Mouse (Mus musculus): ENCODE results near the gene Gm20388. TPM values are rescaled to one million over a fixed set of nuclear protein-coding genes. Genes with fewer than 3 reads are reported as not detected.

Gene Gm20388
- total RNA-seq, 2 experiments from 2014 or later: 5.8 TPM; not detected in 1

DNA sequence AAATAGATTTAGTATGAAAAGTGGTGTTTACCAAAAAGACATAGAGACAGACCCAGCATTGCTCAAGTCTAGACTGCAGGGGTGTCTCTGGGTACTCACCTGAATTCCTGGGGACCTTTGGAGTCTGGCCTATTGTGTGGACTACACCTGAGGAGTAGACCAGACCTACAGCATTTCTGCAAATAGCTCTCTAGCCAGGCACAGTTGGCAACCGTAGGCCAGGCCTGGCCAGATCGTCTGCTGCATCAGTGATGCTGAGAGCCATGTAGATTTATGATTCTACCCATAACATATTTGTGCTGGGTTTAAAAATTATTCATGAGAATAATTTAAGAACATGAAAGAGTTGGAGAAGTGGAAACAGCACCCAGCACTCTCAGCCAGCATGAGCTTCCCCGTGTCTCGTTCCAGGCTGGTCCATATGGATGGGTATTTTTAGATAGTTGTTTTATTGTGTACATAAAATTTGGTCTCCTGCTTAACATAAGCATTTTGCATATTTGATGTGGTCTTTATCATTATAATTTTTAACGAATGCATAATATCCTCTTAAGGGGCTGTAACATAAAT is 4378.9 kb downstream of the Gm20388 start:
- DNase-seq: no peak

- DNase-seq: peak; percentile 47
These were observed 4380.5 kb downstream of the Gm20388 start for GRCm38 (mm10) chr8:124290911-124291691.

DNA sequence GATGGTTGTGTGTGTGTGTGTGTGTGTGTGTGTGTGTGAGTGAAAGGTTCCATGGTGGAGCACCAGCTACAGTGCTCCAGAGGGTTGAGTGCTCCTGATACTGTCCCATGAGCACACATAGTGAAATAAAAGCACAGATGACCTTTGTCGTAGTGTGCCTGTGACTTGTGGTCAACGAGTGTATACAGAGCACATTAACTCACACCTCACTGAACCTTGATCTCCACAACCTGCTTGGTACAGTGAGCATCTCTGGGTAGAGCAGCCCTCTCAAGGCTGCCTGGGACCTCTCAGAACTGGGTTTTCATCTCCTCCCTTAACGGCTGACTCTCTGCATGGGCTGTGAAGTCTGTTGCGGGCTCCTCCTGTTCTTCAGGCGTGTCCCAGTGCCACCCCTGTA is 4381.1 kb downstream of the Gm20388 start:
- DNase-seq: no peak

DNA sequence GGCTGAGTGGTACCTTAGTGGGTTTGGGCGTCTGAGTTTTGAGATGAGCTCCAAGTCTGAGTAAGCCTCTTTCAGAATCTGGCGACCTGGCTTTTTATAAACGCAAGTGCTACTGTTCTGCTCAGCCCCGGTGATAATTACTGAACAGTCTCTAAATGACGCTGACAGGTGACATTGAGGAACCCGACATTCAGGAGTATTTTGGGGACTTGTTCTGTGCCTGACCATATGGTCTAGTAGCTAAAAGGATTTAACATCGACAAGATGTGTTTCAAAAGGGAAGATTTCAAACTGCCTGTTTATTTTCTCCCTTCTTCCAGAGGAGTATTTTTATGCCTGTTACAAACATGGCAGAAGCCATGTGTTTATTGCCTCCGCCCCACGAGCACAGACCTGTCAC is 4382.3 kb downstream of the Gm20388 start:
- DNase-seq: no peak

- DNase-seq: no peak
These were observed 4383.8 kb downstream of the Gm20388 start for GRCm38 (mm10) chr8:124294425-124294824.

GRCm38 (mm10) chr8:124294900-124295299 is 4384.3 kb downstream of the Gm20388 start:
- no peak for DNase-seq

DNA sequence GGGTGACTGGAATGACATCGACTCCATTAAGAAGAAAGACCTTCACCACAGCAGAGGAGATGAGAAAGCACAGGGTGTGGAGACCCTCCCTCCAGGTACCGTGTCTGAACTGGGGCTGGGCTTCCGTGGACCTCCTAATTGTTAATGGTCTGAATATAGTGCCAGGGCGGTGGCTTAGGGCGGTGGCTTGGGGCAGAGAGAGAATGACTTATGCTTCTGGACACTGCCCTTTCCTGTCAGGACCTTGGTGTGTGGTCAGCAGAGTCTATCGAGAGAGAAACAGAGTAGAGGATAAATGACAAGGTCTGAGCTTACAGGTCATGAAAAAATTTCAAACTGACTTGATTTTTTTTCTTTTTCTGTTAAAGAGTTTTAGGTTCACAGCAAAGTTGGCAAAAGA is 4384.7 kb downstream of the Gm20388 start:
- no peak for DNase-seq

GRCm38 (mm10) chr8:124301512-124301911 is 4390.9 kb downstream of the Gm20388 start:
- no peak for DNase-seq

GRCm38 (mm10) chr8:124301935-124302555 is 4391.4 kb downstream of the Gm20388 start:
- DNase-seq: no peak

- DNase-seq: no peak
These were observed 4392.7 kb downstream of the Gm20388 start for GRCm38 (mm10) chr8:124303211-124303902.

- DNase-seq: no peak
These were observed 4393.5 kb downstream of the Gm20388 start for GRCm38 (mm10) chr8:124304141-124304540.

DNA sequence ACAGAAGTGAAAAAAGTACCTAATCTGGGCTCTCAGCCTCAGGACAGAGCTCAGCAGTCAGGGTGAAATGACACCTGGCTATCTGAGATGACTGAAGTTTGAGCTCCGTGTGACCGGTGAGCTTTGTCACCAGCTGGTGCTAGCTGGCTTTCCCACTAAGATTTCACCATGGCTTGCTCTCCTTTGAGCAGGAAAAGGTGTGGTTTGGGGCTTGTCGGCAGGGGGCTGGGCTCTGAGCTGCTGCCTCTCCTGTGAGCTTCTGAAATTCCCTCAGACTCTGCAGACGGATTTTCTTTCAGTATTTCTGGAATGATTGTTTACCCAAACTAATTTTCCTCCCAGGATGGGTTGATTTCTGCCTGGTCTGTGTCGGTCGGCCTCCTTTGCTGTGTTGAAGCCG is 4395.9 kb downstream of the Gm20388 start:
- no peak for DNase-seq

DNA sequence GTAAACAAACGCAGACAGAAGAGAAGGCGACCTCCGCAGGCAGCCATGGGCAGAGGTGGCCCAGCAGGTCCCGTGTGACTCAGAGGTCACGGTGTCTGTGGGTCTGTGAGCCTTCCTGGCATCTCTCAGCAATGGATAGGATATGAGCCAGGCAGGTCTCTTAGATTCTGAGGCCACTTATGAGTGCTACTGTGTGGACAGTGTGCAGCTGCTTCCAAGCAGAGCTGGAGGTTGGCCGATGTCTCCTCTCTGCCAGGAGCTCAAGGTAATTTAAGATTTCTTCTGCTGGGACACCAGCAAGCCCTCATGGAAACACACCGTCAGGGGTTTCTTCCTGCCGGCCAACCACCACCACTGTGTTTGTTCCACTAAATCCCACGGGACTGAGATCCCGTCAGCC is 4397.1 kb downstream of the Gm20388 start:
- DNase-seq: no peak

DNA sequence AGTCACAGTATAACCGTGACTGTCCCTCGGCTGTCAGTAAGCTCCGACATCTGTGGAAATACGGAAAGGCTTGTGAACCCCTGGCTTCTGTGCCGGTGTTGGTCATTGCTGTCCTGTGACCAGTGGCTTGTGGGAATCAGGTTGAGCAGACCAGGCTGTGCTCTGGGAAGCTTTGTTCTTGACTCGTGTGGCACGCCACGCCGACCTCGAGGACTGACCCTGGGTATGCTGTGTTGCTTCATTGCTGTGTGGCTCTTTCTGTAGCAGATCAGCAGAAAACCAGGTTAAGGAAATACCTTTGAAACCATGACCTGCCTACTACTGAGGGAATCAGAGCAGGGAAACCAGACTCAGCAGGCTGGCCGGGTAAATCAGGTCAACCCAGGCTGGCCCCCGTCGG is 4399.9 kb downstream of the Gm20388 start:
- no peak for DNase-seq

GRCm38 (mm10) chr8:124311111-124311510 is 4400.5 kb downstream of the Gm20388 start:
- no peak for DNase-seq

DNA sequence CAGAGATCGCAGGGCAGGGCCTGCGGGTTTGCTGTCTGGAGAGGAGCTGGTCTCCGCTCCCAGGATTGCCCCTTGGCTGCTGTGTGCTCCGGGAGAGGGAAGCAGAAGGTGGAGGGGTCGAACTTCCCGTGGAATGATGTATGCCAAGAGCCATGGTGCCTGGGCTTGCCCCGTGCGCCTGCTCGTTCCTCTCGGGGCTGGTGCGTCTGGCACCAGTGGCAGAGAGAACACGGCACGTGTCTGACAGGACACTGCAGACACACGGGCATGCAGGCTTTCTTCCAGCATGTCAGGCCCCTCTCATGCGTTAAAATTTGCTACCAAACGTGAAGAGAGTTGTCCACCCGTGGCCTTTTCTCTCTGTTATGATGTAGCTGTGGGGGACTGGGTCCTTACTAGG is 4401.1 kb downstream of the Gm20388 start:
- DNase-seq: no peak

- no peak for DNase-seq
These were observed 4401.6 kb downstream of the Gm20388 start for GRCm38 (mm10) chr8:124312228-124312627.

DNA sequence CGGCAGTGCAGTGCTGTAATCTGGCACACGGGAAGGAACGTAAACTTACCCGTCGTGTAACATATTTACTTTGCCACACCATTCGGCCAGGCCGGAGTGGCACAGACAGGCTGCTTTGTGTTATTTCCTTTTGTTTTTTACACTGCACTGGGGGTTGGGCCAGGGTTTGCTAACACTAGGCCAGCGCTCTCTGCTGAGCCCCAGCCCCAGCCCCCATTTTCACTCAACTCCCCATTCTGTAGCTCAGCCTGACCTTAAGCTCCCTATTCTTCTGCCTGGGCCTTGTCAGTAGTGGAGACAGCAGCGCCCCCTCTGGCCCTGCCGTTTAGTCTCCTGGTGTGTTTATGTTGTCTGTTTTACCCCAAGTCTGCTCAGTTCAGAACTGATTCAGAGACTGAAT is 4404.2 kb downstream of the Gm20388 start:
- peak; percentile 53 for DNase-seq

DNA sequence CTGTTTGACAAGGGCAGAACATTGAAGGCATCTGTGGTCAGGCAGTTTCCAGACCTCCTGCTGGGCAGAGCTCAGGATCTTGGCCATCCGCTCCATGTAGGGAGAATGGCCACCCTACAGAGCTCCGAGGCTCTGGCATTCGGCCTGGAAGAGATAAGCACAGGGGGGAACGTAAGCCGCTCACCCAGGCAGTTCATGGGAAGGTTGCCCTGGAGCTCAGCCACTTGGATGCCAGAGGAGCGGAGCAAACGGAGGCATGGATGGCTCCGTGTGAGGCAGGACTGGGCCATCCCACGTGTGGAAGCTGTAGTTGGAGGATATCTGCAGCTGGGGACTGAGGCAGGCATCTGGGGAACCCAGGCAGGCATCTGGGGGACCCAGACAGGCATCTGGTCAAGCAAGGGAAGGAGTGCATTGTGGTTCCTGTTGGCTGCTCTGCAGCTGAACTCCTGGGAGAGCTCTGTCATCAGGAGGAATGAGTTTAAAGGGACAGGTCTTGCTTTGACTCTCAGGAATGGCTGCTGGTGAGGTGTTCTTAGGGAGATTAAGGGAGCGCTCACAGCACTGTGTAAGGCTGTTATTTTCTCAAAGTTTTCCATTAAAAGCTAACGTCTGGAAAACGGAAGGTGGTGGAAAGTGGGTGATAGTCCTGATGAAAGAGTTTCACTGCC is 4406.0 kb downstream of the Gm20388 start:
- peak; percentile 92 for DNase-seq

- DNase-seq: peak; percentile 55
These were observed 4406.6 kb downstream of the Gm20388 start for GRCm38 (mm10) chr8:124317191-124317682.

DNA sequence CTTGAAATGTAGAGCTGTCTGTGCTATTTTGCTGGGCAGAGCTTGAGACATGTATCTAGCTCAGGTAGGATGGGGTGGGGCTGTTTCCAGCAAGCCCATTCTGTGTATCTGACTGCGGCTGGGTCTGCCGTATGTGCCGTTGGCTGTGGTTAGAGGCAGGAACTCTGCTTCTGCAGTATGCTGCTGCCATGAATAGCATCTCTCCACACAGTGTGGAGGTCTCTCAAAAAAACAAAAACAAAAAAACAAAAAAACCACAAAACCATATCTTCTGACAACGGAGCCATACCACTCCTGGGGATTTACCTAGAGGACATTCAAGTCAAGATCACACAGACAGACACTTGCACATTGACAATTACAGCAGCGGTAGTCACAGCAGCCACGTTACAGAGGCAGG is 4407.2 kb downstream of the Gm20388 start:
- DNase-seq: no peak

GRCm38 (mm10) chr8:124318612-124319315 is 4408.1 kb downstream of the Gm20388 start:
- DNase-seq: peak; percentile 68

Data from heart, postnatal 4 days (tissue).